Mouse (Mus musculus) liver, embryonic 14.5 days (tissue): ENCODE results near the gene Ankrd11. TPM values are rescaled to one million over a fixed set of nuclear protein-coding genes. Genes with fewer than 3 reads are reported as not detected.

Experiments
- ATAC-seq: fragments of 200-750 bp; cut with Nextera tagmentation; 2 replicates; pipeline ENCODE4 v1.8.0; 2017; ENCODE audit warnings: moderate number of reproducible peaks, mild to moderate bottlenecking, moderate library complexity; ENCODE audit not compliant: insufficient read depth
- DNase-seq, 3 experiments: peaks; one replicate each; pipeline ENCODE4 v3.0.0-alpha.2; 2012 to 2013; ENCODE audit warnings: low read depth in 3 of 3, low spot score in 3 of 3
- H3K27ac ChIP-seq: fragments of 300-500 bp; sonication (generic); 2 replicates; pipeline ENCODE4 v1.5.1; 2014; ENCODE audit warnings: moderate library complexity, mild to moderate bottlenecking, control low read depth, inconsistent platforms
- H3K27me3 ChIP-seq: fragments of 300-500 bp; sonication (generic); 2 replicates; pipeline ENCODE4 v1.6.1; 2014; ENCODE audit warnings: mild to moderate bottlenecking, low read length, moderate library complexity; ENCODE audit not compliant: control insufficient read depth, insufficient read depth
- H3K36me3 ChIP-seq: fragments of 300-500 bp; sonication (generic); replicated peaks from 2 replicates; pipeline ENCODE4 v1.6.1; 2014; ENCODE audit warnings: low read depth; ENCODE audit not compliant: control insufficient read depth, insufficient read depth
- H3K4me1 ChIP-seq, 2 experiments: fragments of 200-500 bp in 1 of 2; fragments of 300-500 bp in 1 of 2; sonication (generic) in 1 of 2; replicated peaks; 2 replicates each; pipeline ENCODE4 v1.6.1; 2012 to 2014; ENCODE audit warnings: antibody characterized with exemption in 1 of 2, inconsistent platforms in 1 of 2, low read length in 1 of 2; ENCODE audit not compliant: control insufficient read depth in 2 of 2, insufficient read depth in 2 of 2
- H3K4me2 ChIP-seq: fragments of 300-500 bp; sonication (generic); 2 replicates; pipeline ENCODE4 v1.6.1; 2014; ENCODE audit warnings: low read depth, mild to moderate bottlenecking, control low read depth, moderate library complexity
- H3K4me3 ChIP-seq, 2 experiments: fragments of 200-500 bp in 1 of 2; fragments of 300-500 bp in 1 of 2; sonication (generic) in 1 of 2; 2 replicates each; pipeline ENCODE4 v1.5.1; 2012 to 2014; ENCODE audit warnings: low read depth in 2 of 2, low read length in 2 of 2, mild to moderate bottlenecking in 2 of 2, control low read depth in 1 of 2, inconsistent platforms in 1 of 2, moderate library complexity in 1 of 2; ENCODE audit not compliant: insufficient read depth in 1 of 2
- H3K9ac ChIP-seq: fragments of 300-500 bp; sonication (generic); replicated peaks from 2 replicates; pipeline ENCODE4 v1.6.1; 2014; ENCODE audit warnings: mild to moderate bottlenecking, control low read depth, moderate library complexity
- H3K9me3 ChIP-seq: fragments of 300-500 bp; sonication (generic); 2 replicates; pipeline ENCODE4 v1.6.1; 2016; ENCODE audit warnings: low read length, mixed read lengths; ENCODE audit not compliant: control insufficient read depth
- CTCF ChIP-seq: IDR thresholded peaks from 2 replicates; pipeline ENCODE4 v1.5.1; 2016; ENCODE audit warnings: antibody characterized with exemption, low read depth, control low read depth
- EP300 ChIP-seq: IDR thresholded peaks from 2 replicates; pipeline ENCODE4 v1.6.1; 2016; ENCODE audit warnings: antibody characterized with exemption, low read depth
- WGBS: fragments of 180-500 bp; shearing (Covaris S2); extraction: QIAGEN DNeasy Blood & Tissue Kit; methylation state at CpG from one replicate; pipeline ENCODE4 v1.1.7; 2014; ENCODE audit not compliant: insufficient replicate concordance; 5-methylcytosine and 5-hydroxymethylcytosine counted together
- polyA plus RNA-seq, 2 experiments: library from polyadenylated mRNA; depleted of rRNA in 1 of 2; stranded (reverse) in 1 of 2; unstranded in 1 of 2; fragments of >200 nt; fragmentation: Nextera tagmentation in 1 of 2; extraction: Ambion mirVana in 1 of 2; gene quantifications; 2 replicates each; pipeline versions ENCODE4 v1.2.1 to v1.2.3; 2012 to 2014

Gene Ankrd11
- polyA plus RNA-seq, 2 experiments, result 10.8 to 12.4 TPM

DNA sequence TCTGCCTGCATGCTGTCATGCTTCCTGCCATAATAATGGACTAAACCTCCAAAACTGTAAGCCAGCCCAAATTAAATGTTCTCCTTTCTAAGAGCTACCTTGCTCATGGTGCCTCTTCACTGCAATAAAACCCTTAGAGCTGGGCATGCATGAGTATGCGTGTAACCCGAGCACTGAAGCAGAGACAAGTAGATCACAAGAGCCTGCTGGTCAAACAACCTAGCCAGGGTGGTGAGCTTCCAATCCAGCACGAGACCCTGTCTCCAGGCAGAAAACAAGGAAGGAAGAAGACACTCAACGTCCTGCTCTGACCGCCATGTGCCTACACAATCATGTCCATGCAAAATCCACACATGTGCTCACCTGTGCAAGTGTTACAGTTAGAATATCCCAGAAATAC is 50.7 kb downstream of the Ankrd11 start:
- ATAC-seq (no peak), DNase-seq (no peak)
- no peaks in the 10 kb centered on the region for H3K36me3 ChIP-seq
- no peak overlapping the region for H3K4me3 ChIP-seq
- H3K9ac ChIP-seq, result no peak overlapping the region
- 59% methylated on average over 5 of the region's 5 CpGs for WGBS
- no peak overlapping the region for H3K27ac ChIP-seq
- TF ChIP-seq CTCF (no peak), EP300 (no peak)
- no peak overlapping the region for H3K4me2 ChIP-seq
- H3K4me1 ChIP-seq, result peaks cover 0 to 34% of the 10 kb centered on the region in 2 experiments; a peak in 3 of 4 replicates
- H3K27me3 ChIP-seq, result no peaks in the 10 kb centered on the region
- no peaks in the 10 kb centered on the region for H3K9me3 ChIP-seq

DNA sequence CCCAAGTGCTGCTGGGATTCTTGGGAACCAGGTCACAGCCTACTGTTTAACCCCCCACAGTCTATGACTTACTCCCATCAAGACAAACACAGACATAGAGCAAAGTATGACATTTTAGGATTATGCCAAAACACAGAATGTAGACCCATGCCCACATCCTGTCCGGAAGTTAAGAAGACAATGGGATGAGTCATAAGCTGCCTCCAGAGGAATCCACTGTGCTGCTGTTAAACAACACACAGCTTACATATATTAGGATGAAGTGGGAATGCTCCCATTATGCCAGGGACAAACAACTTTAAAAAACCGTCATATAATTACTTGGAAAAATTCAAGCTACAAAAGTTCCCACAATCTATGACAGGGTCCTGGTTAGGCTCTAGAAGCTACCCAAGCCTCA is 52.1 kb downstream of the Ankrd11 start:
- 60% methylated on average over 2 of the region's 2 CpGs for WGBS
- TF ChIP-seq CTCF, result no peak
- TF ChIP-seq EP300, result no peak
- H3K9ac ChIP-seq, result no peak overlapping the region
- H3K9me3 ChIP-seq, result no peaks in the 10 kb centered on the region
- no peaks in the 10 kb centered on the region for H3K27me3 ChIP-seq
- ATAC-seq, result no peak
- no peak for DNase-seq
- H3K36me3 ChIP-seq, result no peaks in the 10 kb centered on the region
- peaks cover 2 to 36% of the 10 kb centered on the region in 2 experiments; a peak in 3 of 4 replicates for H3K4me1 ChIP-seq
- H3K4me2 ChIP-seq, result no peak overlapping the region
- H3K4me3 ChIP-seq, result no peak overlapping the region
- H3K27ac ChIP-seq, result no peak overlapping the region

DNA sequence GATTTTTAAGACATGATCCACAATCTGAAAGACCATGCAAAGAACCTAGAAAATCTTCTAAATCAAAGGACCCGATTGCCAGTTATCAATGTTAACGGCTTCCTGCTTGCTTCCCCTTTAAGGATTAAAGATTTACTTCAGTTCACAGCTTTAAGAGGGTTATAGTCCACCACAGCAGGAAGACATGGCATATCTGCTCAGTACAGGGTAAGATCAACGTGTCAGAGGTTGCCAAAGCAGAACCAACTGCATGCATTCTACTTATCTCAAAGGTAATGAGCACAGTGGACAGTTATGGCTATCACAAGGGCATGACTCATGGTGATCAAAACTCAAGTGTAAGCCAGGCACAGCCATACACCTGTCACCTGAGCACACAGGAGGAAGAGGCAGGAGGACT is 53.1 kb downstream of the Ankrd11 start:
- Histone ChIP-seq H3K9me3 (no peaks in the 10 kb centered on the region), H3K9ac (no peak overlapping the region), H3K4me3 (no peak overlapping the region), H3K27me3 (no peaks in the 10 kb centered on the region), H3K27ac (no peak overlapping the region), H3K4me2 (no peak overlapping the region), H3K4me1 (peaks cover 2 to 37% of the 10 kb centered on the region in 2 experiments; a peak in 3 of 4 replicates), H3K36me3 (no peaks in the 10 kb centered on the region)
- ATAC-seq, result peak; percentile 33; the same call in 1 of the 2 replicates
- no peak for DNase-seq
- TF ChIP-seq EP300, result no peak
- WGBS, result 21% methylated on average over 3 of the region's 3 CpGs

DNA sequence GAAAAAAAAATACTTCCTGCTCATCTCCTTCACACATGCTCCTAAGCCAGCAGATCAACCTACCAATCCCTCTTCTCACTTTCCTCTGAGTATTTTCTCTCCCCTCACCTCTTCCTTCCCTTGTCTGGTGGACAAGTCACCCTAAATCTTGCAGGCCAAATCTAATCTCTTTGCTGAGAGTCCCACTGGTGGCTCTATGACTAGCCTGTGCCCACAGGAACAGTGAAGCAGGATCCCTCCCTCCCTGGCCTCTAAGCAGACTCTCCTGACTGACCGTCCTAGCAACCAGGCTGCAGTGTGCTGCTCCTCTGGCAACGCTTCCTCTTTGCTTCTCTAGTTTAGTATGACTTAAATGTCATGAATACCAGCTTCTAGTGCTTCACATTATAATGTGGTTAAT is 54.8 kb downstream of the Ankrd11 start:
- H3K36me3 ChIP-seq, result no peaks in the 10 kb centered on the region
- DNase-seq (no peak), ATAC-seq (no peak)
- WGBS, result 30% methylated on average over 2 of the region's 2 CpGs
- H3K9ac ChIP-seq, result no peak overlapping the region
- no peak overlapping the region for H3K27ac ChIP-seq
- H3K4me1 ChIP-seq, result peaks cover 2 to 27% of the 10 kb centered on the region in 2 experiments; a peak in 3 of 4 replicates
- H3K4me3 ChIP-seq, result no peak overlapping the region
- TF ChIP-seq CTCF, result no peak
- no peak for TF ChIP-seq EP300
- no peak overlapping the region for H3K4me2 ChIP-seq
- no peaks in the 10 kb centered on the region for H3K27me3 ChIP-seq
- H3K9me3 ChIP-seq, result no peaks in the 10 kb centered on the region

DNA sequence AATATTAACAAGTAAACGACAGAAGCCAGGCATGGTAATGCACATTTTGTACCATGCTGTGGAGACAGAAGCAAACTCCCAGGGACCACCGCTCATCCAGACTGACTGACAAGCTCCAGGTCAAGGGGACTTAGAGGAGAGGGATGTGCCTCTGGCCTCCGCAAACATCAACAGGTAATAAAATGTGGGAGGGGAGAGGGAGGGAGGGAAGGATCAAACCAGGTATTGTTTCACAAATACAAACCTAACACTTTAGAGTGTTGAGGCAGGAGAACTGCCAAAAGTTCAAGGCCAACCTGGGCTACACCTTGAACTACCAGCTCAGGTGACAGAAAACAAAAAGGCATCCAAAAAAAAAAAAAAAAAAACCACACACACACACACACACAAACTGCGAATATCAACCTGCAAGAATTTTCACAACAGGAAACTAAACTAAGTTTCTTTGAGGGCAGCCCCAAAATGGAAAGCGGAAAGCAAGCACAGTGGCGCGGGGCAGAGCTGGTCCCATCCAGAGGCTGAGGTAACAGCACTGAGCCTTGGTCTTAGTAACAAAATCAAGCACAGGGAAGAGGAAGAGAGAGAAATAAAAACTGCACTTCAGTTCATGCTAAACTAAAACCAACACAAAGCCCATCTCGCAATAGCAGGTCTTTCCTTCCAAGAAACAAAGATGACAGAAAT is 55.4 kb downstream of the Ankrd11 start:
- TF ChIP-seq EP300, result no peak
- TF ChIP-seq CTCF, result no peak
- H3K27ac ChIP-seq, result no peak overlapping the region
- no peaks in the 10 kb centered on the region for H3K36me3 ChIP-seq
- 67% methylated on average over 8 of the region's 8 CpGs for WGBS
- no peaks in the 10 kb centered on the region for H3K27me3 ChIP-seq
- no peak overlapping the region for H3K4me3 ChIP-seq
- H3K9ac ChIP-seq, result no peak overlapping the region
- peaks cover 2 to 24% of the 10 kb centered on the region in 2 experiments; a peak in 3 of 4 replicates for H3K4me1 ChIP-seq
- no peak overlapping the region for H3K4me2 ChIP-seq
- no peak for ATAC-seq
- no peaks in the 10 kb centered on the region for H3K9me3 ChIP-seq
- DNase-seq, result no peak
